Mouse (Mus musculus) limb, embryonic 14.5 days (tissue): ENCODE measurements around the gene Vinac1. TPM values are rescaled to one million over a fixed set of nuclear protein-coding genes. Genes with fewer than 3 reads are reported as not detected.
"Not testable (repeated sequence)": the region's sequence is repeated elsewhere in the genome, so short reads cannot be mapped to it uniquely, and the experiment has no call there.

Experiments
- ATAC-seq: fragments of 200-750 bp; cut with Nextera tagmentation; 2 replicates; pipeline ENCODE4 v1.8.0; 2017; ENCODE audit warnings: low read depth, moderate number of reproducible peaks, moderate TSS enrichment; ENCODE audit not compliant: low FRiP score
- DNase-seq: peaks from one replicate; pipeline ENCODE4 v3.0.0-alpha.2; 2015; ENCODE audit warnings: low spot score
- H3K27ac ChIP-seq: fragments of 300-500 bp; sonication (generic); replicated peaks from 2 replicates; pipeline ENCODE4 v1.5.1; 2014; ENCODE audit warnings: low read depth, mild to moderate bottlenecking, low read length, moderate library complexity, mixed read lengths
- H3K27me3 ChIP-seq: fragments of 300-500 bp; sonication (generic); 2 replicates; pipeline ENCODE4 v1.6.1; 2014; ENCODE audit warnings: low read length, mixed read lengths; ENCODE audit not compliant: control insufficient read depth, insufficient read depth
- H3K36me3 ChIP-seq: fragments of 300-500 bp; sonication (generic); 2 replicates; pipeline ENCODE4 v1.6.1; 2014; ENCODE audit warnings: mild to moderate bottlenecking, low read length, moderate library complexity, mixed read lengths; ENCODE audit not compliant: control insufficient read depth, insufficient read depth
- H3K4me1 ChIP-seq: fragments of 300-500 bp; sonication (generic); 2 replicates; pipeline ENCODE4 v1.6.1; 2014; ENCODE audit warnings: antibody characterized with exemption, low read length, mixed read lengths; ENCODE audit not compliant: control insufficient read depth, insufficient read depth
- H3K4me2 ChIP-seq: fragments of 300-500 bp; sonication (generic); replicated peaks from 2 replicates; pipeline ENCODE4 v1.6.1; 2014; ENCODE audit warnings: low read depth, mild to moderate bottlenecking, low read length, moderate library complexity; ENCODE audit not compliant: severe bottlenecking
- H3K4me3 ChIP-seq: fragments of 300-500 bp; sonication (generic); replicated peaks from 2 replicates; pipeline ENCODE4 v1.5.1; 2014; ENCODE audit warnings: low read length
- H3K9ac ChIP-seq: fragments of 300-500 bp; sonication (generic); 2 replicates; pipeline ENCODE4 v1.6.1; 2014; ENCODE audit warnings: mild to moderate bottlenecking, low read depth, low read length, moderate library complexity; ENCODE audit not compliant: severe bottlenecking
- H3K9me3 ChIP-seq: fragments of 300-500 bp; sonication (generic); 2 replicates; pipeline ENCODE4 v1.6.1; 2016; ENCODE audit warnings: low read length; ENCODE audit not compliant: control insufficient read depth
- POLR2A ChIP-seq: fragments of 200-500 bp; IDR thresholded peaks from 2 replicates; pipeline ENCODE4 v1.8.0; 2012; ENCODE audit warnings: inconsistent platforms, mild to moderate bottlenecking, moderate library complexity, borderline replicate concordance; ENCODE audit not compliant: insufficient read depth, insufficient read length; ENCODE audit errors: extremely low read depth
- WGBS: fragments of 180-500 bp; shearing (Covaris S2); extraction: QIAGEN DNeasy Blood & Tissue Kit; methylation state at CpG from one replicate; pipeline ENCODE4 v1.1.7; 2014; 5-methylcytosine and 5-hydroxymethylcytosine counted together
- polyA plus RNA-seq, 2 experiments: library from polyadenylated mRNA; depleted of rRNA in 1 of 2; stranded (reverse) in 1 of 2; unstranded in 1 of 2; fragments of >200 nt; fragmentation: Nextera tagmentation in 1 of 2; extraction: Ambion mirVana in 1 of 2; gene quantifications; 2 replicates each; pipeline versions ENCODE4 v1.2.1 to v1.2.3; 2012 to 2014

Gene Vinac1
- polyA plus RNA-seq, 2 experiments, result 0.12 to 0.23 TPM

GRCm38 (mm10) chr2:129020106-129020505 is 27.9 kb downstream of the Vinac1 start:
- ATAC-seq (no peak), DNase-seq (no peak)
- no peaks in the 10 kb centered on the region for H3K36me3 ChIP-seq
- WGBS, result 76% methylated on average over 2 of the region's 2 CpGs
- H3K4me1 ChIP-seq, result no peaks in the 10 kb centered on the region
- TF ChIP-seq POLR2A, result no peak
- no peak overlapping the region for H3K9ac ChIP-seq
- no peaks in the 10 kb centered on the region for H3K27me3 ChIP-seq
- H3K27ac ChIP-seq, result no peak overlapping the region
- H3K9me3 ChIP-seq, result no peaks in the 10 kb centered on the region
- H3K4me3 ChIP-seq, result no peak overlapping the region
- H3K4me2 ChIP-seq, result no peak overlapping the region

- not testable (repeated sequence) for DNase-seq, H3K4me2 ChIP-seq, H3K4me3 ChIP-seq, H3K9me3 ChIP-seq, H3K36me3 ChIP-seq, H3K27me3 ChIP-seq, ATAC-seq, H3K27ac ChIP-seq, H3K4me1 ChIP-seq, H3K9ac ChIP-seq
- 86% methylated on average over 2 of the region's 2 CpGs for WGBS
These were observed 39.1 kb downstream of the Vinac1 start for GRCm38 (mm10) chr2:129008867-129009266.

GRCm38 (mm10) chr2:129006194-129006749 is 41.7 kb downstream of the Vinac1 start:
- ATAC-seq, result no peak
- Histone ChIP-seq H3K4me1 (no peaks in the 10 kb centered on the region), H3K4me2 (no peak overlapping the region), H3K9ac (no peak overlapping the region), H3K9me3 (no peaks in the 10 kb centered on the region), H3K27me3 (no peaks in the 10 kb centered on the region), H3K36me3 (no peaks in the 10 kb centered on the region), H3K27ac (no peak overlapping the region), H3K4me3 (no peak overlapping the region)
- WGBS, result 72% methylated on average over 4 of the region's 4 CpGs
- DNase-seq, result no peak
- no peak for TF ChIP-seq POLR2A

- Histone ChIP-seq H3K9me3 (no peaks in the 10 kb centered on the region), H3K4me3 (no peak overlapping the region), H3K4me2 (no peak overlapping the region), H3K9ac (no peak overlapping the region), H3K27ac (no peak overlapping the region), H3K36me3 (no peaks in the 10 kb centered on the region), H3K4me1 (no peaks in the 10 kb centered on the region), H3K27me3 (no peaks in the 10 kb centered on the region)
- ATAC-seq (no peak), DNase-seq (no peak)
- no peak for TF ChIP-seq POLR2A
These were observed 43.1 kb downstream of the Vinac1 start for GRCm38 (mm10) chr2:129004872-129005271.

- DNase-seq (no peak), ATAC-seq (no peak)
- WGBS, result 82% methylated on average over 3 of the region's 3 CpGs
- TF ChIP-seq POLR2A, result no peak
- Histone ChIP-seq H3K9ac (no peak overlapping the region), H3K27me3 (no peaks in the 10 kb centered on the region), H3K9me3 (no peaks in the 10 kb centered on the region), H3K4me2 (no peak overlapping the region), H3K27ac (no peak overlapping the region), H3K4me1 (no peaks in the 10 kb centered on the region), H3K36me3 (no peaks in the 10 kb centered on the region), H3K4me3 (no peak overlapping the region)
These were observed 63.2 kb downstream of the Vinac1 start for GRCm38 (mm10) chr2:128984746-128985145.

- Histone ChIP-seq H3K9ac (no peak overlapping the region), H3K4me3 (no peak overlapping the region), H3K36me3 (no peaks in the 10 kb centered on the region), H3K27me3 (no peaks in the 10 kb centered on the region), H3K4me2 (no peak overlapping the region), H3K27ac (no peak overlapping the region), H3K9me3 (no peaks in the 10 kb centered on the region), H3K4me1 (no peaks in the 10 kb centered on the region)
- DNase-seq (no peak), ATAC-seq (no peak)
- WGBS, result 67% methylated on average over 4 of the region's 4 CpGs
- no peak for TF ChIP-seq POLR2A
These were observed 72.4 kb downstream of the Vinac1 start for GRCm38 (mm10) chr2:128975572-128975971.

Other genes with a start within 250 kb of the Vinac1 start
- 28.3 and 28.4 TPM in 2 replicates for gene Tmem87b, start 230.1 kb downstream of the Vinac1 start, polyA plus RNA-seq (2012; rRNA removed)
- gene Tmem87b, start 230.1 kb downstream of the Vinac1 start, polyA plus RNA-seq (2014; fragmentation: Nextera tagmentation; extraction: Ambion mirVana), result 26.9 TPM in 2 replicates
- 15.0 and 18.7 TPM in 2 replicates for gene Fbln7, start 185.2 kb downstream of the Vinac1 start, polyA plus RNA-seq (2012; rRNA removed)
- 6.8 and 8.9 TPM in 2 replicates for gene Fbln7, start 185.2 kb downstream of the Vinac1 start, polyA plus RNA-seq (2014; fragmentation: Nextera tagmentation; extraction: Ambion mirVana)
- 3.5 and 7.1 TPM in 2 replicates for gene Zc3h8, start 104.1 kb downstream of the Vinac1 start, polyA plus RNA-seq (2012; rRNA removed)
- 6.2 and 7.5 TPM in 2 replicates for gene Zc3h8, start 104.1 kb downstream of the Vinac1 start, polyA plus RNA-seq (2014; fragmentation: Nextera tagmentation; extraction: Ambion mirVana)
- 1.8 TPM in 2 replicates for gene Zc3h6, start 80.8 kb downstream of the Vinac1 start, polyA plus RNA-seq (2012; rRNA removed)
- 2.3 and 2.8 TPM in 2 replicates for gene Zc3h6, start 80.8 kb downstream of the Vinac1 start, polyA plus RNA-seq (2014; fragmentation: Nextera tagmentation; extraction: Ambion mirVana)
- 15.6 and 17.1 TPM in 2 replicates for gene Gm10762, start 80.4 kb downstream of the Vinac1 start, polyA plus RNA-seq (2012; rRNA removed)
- 20.4 and 22.2 TPM in 2 replicates for gene Gm10762, start 80.4 kb downstream of the Vinac1 start, polyA plus RNA-seq (2014; fragmentation: Nextera tagmentation; extraction: Ambion mirVana)
- 15.8 and 16.9 TPM in 2 replicates for gene Ttl, start 17.8 kb upstream of the Vinac1 start, polyA plus RNA-seq (2012; rRNA removed)
- gene Ttl, start 17.8 kb upstream of the Vinac1 start, polyA plus RNA-seq (2014; fragmentation: Nextera tagmentation; extraction: Ambion mirVana), result 20.2 and 20.4 TPM in 2 replicates
- gene Polr1b, start 52.8 kb upstream of the Vinac1 start, polyA plus RNA-seq (2012; rRNA removed), result 38.8 and 48.9 TPM in 2 replicates
- gene Polr1b, start 52.8 kb upstream of the Vinac1 start, polyA plus RNA-seq (2014; fragmentation: Nextera tagmentation; extraction: Ambion mirVana), result 11.5 and 12.2 TPM in 2 replicates
- 32.7 and 33.3 TPM in 2 replicates for gene Chchd5, start 81.5 kb upstream of the Vinac1 start, polyA plus RNA-seq (2012; rRNA removed)
- gene Chchd5, start 81.5 kb upstream of the Vinac1 start, polyA plus RNA-seq (2014; fragmentation: Nextera tagmentation; extraction: Ambion mirVana), result 32.3 and 34.8 TPM in 2 replicates
- gene Slc20a1, start 150.6 kb upstream of the Vinac1 start, polyA plus RNA-seq (2012; rRNA removed), result 40.6 and 40.8 TPM in 2 replicates
- gene Slc20a1, start 150.6 kb upstream of the Vinac1 start, polyA plus RNA-seq (2014; fragmentation: Nextera tagmentation; extraction: Ambion mirVana), result 28.7 and 32.1 TPM in 2 replicates
- gene Ckap2l, start 249.0 kb upstream of the Vinac1 start, polyA plus RNA-seq (2012; rRNA removed), result 14.2 and 18.1 TPM in 2 replicates
- 49.8 and 52.8 TPM in 2 replicates for gene Ckap2l, start 249.0 kb upstream of the Vinac1 start, polyA plus RNA-seq (2014; fragmentation: Nextera tagmentation; extraction: Ambion mirVana)